Mouse (Mus musculus): Measurements from ENCODE around the gene Wasf3. TPM values are rescaled to one million over a fixed set of nuclear protein-coding genes. Genes with fewer than 3 reads are reported as not detected.

Gene Wasf3
- 6.2 and 8.0 TPM in 2 replicates for total RNA-seq (2012; rRNA removed)

DNA sequence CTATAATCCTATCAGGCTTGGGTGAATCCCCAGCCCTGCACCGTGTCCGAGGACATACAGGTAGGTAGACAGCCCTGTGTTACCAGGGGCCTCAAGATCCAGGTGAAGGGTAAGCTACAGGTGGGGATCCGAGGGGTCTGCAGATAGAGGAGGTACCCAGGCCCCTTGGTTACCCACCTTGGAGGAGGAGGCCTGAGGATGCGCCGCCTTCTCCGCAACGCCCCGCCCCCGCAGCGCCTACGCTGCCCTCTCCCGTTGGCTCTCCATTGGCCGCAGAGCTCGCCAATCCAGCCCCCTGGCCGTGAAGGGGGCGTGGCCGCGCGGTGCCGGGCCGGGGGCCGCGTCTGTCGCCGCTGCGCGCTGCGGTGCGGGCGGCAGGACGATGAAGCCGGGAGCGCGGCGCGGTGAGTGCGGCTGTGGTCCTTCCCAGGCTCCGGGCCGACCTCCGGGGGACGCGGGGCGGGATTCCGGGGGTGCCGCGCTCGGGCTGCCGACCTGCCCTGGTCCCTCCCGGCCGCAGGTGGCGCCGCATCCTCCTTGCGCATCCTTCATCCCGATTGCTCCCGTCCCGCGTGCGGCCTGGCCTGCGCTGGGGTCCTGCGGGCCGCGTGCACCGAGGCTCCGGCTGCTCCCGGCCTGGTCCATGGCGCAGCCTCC lies at the start of gene Wasf3:
Wasf3 (plus strand) TSS at position 51 of the 657 bp plus-strand sequence.
- DNase-seq (ENCODE audit: low read depth, low spot score), result peak; percentile 77
- Histone ChIP-seq H3K36me3 (ENCODE audit: control insufficient read depth, insufficient read depth, low read length, poor library complexity, severe bottlenecking) (no peaks in the 10 kb centered on the region), H3K9ac (ENCODE audit: insufficient read depth, low read depth, low read length, poor library complexity, severe bottlenecking) (peak within 1 kb of the TSS; percentile 74), H3K4me3 (ENCODE audit: insufficient read depth in 1 of 2, low read depth in 1 of 2, low read length in 2 of 2, poor library complexity in 1 of 2, severe bottlenecking in 1 of 2) (peak within 1 kb of the TSS; percentile 76 to 82), H3K9me3 (ENCODE audit: control insufficient read depth, insufficient read depth, low read depth, low read length) (no peaks in the 10 kb centered on the region), H3K4me1 (ENCODE audit: control insufficient read depth in 2 of 2, insufficient read depth in 2 of 2, low read length in 2 of 2, poor library complexity in 1 of 2) (no peaks in the 10 kb centered on the region; a peak in 1 of 4 replicates), H3K27ac (ENCODE audit: insufficient read depth, low read depth, low read length, poor library complexity, severe bottlenecking) (no peak within 1 kb of the TSS)
- in situ Hi-C loops (cut with MboI; ENCODE audit: low sequenced_read_pairs in 2 of 2, unreplicated experiment in 2 of 2), result loop anchor here in 1 of 2 experiments (25.0 kb wide), 1 partner anchor 102 kb away; the partner anchor contains the start of genes Gm6370 and Gm6408
- TF ChIP-seq CHD2 (IDR thresholded peaks at IDR 0.05; ENCODE audit: low read depth, low read length), result no peak
- no peak for TF ChIP-seq ZNF384 (IDR thresholded peaks at IDR 0.05; ENCODE audit: low read depth, low read length)
- TF ChIP-seq HCFC1 (IDR thresholded peaks at IDR 0.05; ENCODE audit: borderline replicate concordance, insufficient read depth, low read length), result peak; percentile 51; the same call in 1 of the 2 replicates
- no peak for TF ChIP-seq MAFK (IDR thresholded peaks at IDR 0.05; ENCODE audit: insufficient read depth, low read depth, low read length)

DNA sequence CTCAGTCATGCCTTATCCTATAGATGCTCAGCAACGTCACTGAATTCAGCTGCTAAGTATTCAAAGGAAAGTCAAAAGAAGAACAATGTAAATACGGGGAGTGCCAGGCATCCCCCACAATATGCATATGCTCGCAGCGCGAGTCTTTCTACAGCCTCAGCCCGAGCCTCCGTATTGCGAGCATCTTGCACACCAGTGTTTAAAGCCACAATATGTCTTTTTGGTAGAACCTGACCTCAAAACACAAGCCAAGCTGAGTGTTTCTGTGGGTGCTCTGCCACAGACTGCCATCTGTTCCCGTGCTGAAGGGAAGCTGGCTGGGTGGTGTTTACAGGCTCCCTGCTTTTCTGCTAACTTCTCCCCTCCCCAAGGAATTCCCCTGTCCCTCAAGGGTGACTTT lies 46.7 kb upstream of the Wasf3 start:
- H3K36me3 ChIP-seq (ENCODE audit: control insufficient read depth, insufficient read depth, low read length, poor library complexity, severe bottlenecking), result no peaks in the 10 kb centered on the region
- in situ Hi-C loops (cut with MboI; ENCODE audit: low sequenced_read_pairs in 2 of 2, unreplicated experiment in 2 of 2), result no loop called here
- H3K4me3 ChIP-seq (ENCODE audit: insufficient read depth in 1 of 2, low read depth in 1 of 2, low read length in 2 of 2, poor library complexity in 1 of 2, severe bottlenecking in 1 of 2), result no peak overlapping the region
- DNase-seq (ENCODE audit: low read depth, low spot score), result no peak
- no peak overlapping the region for H3K9ac ChIP-seq (ENCODE audit: insufficient read depth, low read depth, low read length, poor library complexity, severe bottlenecking)
- no peaks in the 10 kb centered on the region for H3K4me1 ChIP-seq (ENCODE audit: control insufficient read depth in 2 of 2, insufficient read depth in 2 of 2, low read length in 2 of 2, poor library complexity in 1 of 2)
- no peaks in the 10 kb centered on the region for H3K9me3 ChIP-seq (ENCODE audit: control insufficient read depth, insufficient read depth, low read depth, low read length)
- H3K27ac ChIP-seq (ENCODE audit: insufficient read depth, low read depth, low read length, poor library complexity, severe bottlenecking), result no peak overlapping the region
- TF ChIP-seq ZC3H11A (IDR thresholded peaks at IDR 0.05; ENCODE audit: borderline replicate concordance, low read depth, low read length) (no peak), MAFK (IDR thresholded peaks at IDR 0.05; ENCODE audit: insufficient read depth, low read depth, low read length) (no peak), HCFC1 (IDR thresholded peaks at IDR 0.05; ENCODE audit: borderline replicate concordance, insufficient read depth, low read length) (no peak), ZNF384 (IDR thresholded peaks at IDR 0.05; ENCODE audit: low read depth, low read length) (no peak), CHD2 (IDR thresholded peaks at IDR 0.05; ENCODE audit: low read depth, low read length) (no peak)

DNA sequence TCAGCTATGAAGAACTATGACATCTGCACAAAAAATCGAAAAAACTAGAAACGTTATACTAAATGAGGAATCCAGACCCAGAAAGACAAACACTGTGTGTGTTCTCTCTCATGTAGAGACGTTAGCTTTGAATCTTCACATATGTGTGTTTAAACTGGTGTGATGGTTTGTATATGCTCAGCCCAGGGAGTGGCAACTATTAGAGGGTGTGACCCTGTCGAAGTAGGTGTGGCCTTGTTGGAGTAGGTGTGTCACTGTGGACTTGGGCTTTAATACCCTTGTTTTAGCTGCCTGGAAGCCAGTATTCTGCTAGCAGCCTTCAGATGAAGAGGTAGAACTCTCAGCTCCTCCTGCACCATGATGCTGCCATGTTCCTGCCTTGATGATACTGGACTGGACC lies 44.7 kb upstream of the Wasf3 start:
- no peak for DNase-seq (ENCODE audit: low read depth, low spot score)
- in situ Hi-C loops (cut with MboI; ENCODE audit: low sequenced_read_pairs in 2 of 2, unreplicated experiment in 2 of 2), result no loop called here
- Histone ChIP-seq H3K36me3 (ENCODE audit: control insufficient read depth, insufficient read depth, low read length, poor library complexity, severe bottlenecking) (no peaks in the 10 kb centered on the region), H3K4me1 (ENCODE audit: control insufficient read depth in 2 of 2, insufficient read depth in 2 of 2, low read length in 2 of 2, poor library complexity in 1 of 2) (peaks cover 0 to 2% of the 10 kb centered on the region in 2 experiments; a peak in 1 of 4 replicates), H3K27ac (ENCODE audit: insufficient read depth, low read depth, low read length, poor library complexity, severe bottlenecking) (no peak overlapping the region), H3K9me3 (ENCODE audit: control insufficient read depth, insufficient read depth, low read depth, low read length) (no peaks in the 10 kb centered on the region), H3K4me3 (ENCODE audit: insufficient read depth in 1 of 2, low read depth in 1 of 2, low read length in 2 of 2, poor library complexity in 1 of 2, severe bottlenecking in 1 of 2) (no peak overlapping the region), H3K9ac (ENCODE audit: insufficient read depth, low read depth, low read length, poor library complexity, severe bottlenecking) (no peak overlapping the region)
- no peak for TF ChIP-seq HCFC1 (IDR thresholded peaks at IDR 0.05; ENCODE audit: borderline replicate concordance, insufficient read depth, low read length)

DNA sequence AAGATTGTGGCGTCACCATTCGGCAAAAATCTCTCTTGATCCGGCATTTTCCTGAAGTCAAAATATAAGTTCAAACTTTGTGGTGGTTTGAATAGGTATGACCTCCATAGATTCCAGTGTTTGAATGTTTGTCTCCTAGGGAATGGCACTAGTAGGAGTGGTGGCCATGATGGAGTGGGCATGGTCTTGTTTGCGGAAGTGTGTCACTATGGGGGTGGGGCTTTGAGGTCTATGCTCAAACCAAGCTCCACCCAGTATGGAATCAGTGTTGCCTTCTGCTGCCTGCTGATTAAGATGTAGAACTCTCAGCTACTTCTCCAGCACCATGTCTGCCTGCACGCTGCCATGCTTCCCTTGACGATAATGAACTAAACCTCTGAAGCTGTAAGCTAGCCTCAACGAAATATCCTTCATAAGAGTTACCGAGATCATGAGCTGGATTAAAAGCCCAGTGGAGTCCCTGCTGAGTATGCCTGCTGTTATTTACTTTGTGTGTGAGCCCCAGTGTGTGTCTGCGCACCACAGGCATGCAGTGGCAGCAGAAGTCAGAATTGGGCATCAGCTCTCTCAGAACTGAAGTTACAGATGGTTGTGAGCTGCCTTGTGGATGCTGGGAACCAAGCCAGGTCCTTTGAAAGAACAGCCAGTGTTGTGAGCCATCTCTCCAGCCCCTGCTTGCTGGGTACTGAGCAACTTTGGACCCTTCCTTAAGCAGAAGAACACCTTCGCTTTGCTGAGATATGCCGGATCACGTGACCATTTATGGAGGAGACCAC lies 39.7 kb upstream of the Wasf3 start:
- Histone ChIP-seq H3K4me1 (ENCODE audit: control insufficient read depth in 2 of 2, insufficient read depth in 2 of 2, low read length in 2 of 2, poor library complexity in 1 of 2) (peaks cover 0 to 4% of the 10 kb centered on the region in 2 experiments; a peak in 1 of 4 replicates), H3K4me3 (ENCODE audit: insufficient read depth in 1 of 2, low read depth in 1 of 2, low read length in 2 of 2, poor library complexity in 1 of 2, severe bottlenecking in 1 of 2) (peak overlapping the region in 1 of 2 experiments; percentile 42; a peak in 2 of 4 replicates), H3K9ac (ENCODE audit: insufficient read depth, low read depth, low read length, poor library complexity, severe bottlenecking) (no peak overlapping the region), H3K27ac (ENCODE audit: insufficient read depth, low read depth, low read length, poor library complexity, severe bottlenecking) (no peak overlapping the region), H3K36me3 (ENCODE audit: control insufficient read depth, insufficient read depth, low read length, poor library complexity, severe bottlenecking) (no peaks in the 10 kb centered on the region), H3K9me3 (ENCODE audit: control insufficient read depth, insufficient read depth, low read depth, low read length) (no peaks in the 10 kb centered on the region)
- no peak for DNase-seq (ENCODE audit: low read depth, low spot score)
- TF ChIP-seq HCFC1 (IDR thresholded peaks at IDR 0.05; ENCODE audit: borderline replicate concordance, insufficient read depth, low read length), result no peak
- TF ChIP-seq MAFK (IDR thresholded peaks at IDR 0.05; ENCODE audit: insufficient read depth, low read depth, low read length), result no peak
- TF ChIP-seq ZC3H11A (IDR thresholded peaks at IDR 0.05; ENCODE audit: borderline replicate concordance, low read depth, low read length), result no peak
- TF ChIP-seq CHD2 (IDR thresholded peaks at IDR 0.05; ENCODE audit: low read depth, low read length), result no peak
- no peak for TF ChIP-seq ZNF384 (IDR thresholded peaks at IDR 0.05; ENCODE audit: low read depth, low read length)
- in situ Hi-C loops (cut with MboI; ENCODE audit: low sequenced_read_pairs in 2 of 2, unreplicated experiment in 2 of 2), result no loop called here

Data from ES-E14 (cell line).